Mouse (Mus musculus): ENCODE results near the gene Prkd2.

Gene Prkd2

DNA sequence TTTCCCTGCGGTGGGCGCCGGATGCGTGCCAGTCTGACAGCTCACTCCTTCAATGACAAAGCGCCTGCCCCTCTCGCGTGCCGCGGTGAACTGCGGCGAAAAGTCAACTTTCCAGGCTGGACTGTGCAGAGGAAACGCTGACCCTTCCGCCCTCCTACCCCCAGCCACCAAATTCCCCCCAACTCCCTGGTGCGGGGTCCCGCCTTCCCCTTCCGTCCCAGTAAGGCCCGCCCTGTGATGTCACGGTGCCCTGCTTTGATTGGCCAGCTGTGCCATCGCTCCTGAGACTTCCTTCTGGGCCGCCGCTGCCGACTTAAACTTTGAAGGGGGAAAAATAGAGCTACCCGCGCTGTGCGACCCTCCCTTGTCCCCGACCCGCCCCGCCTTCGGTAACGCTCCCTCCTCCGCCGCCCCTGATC, at the start of gene Prkd2:
TSS of gene Prkd2 (plus strand) at position 258 of the 419 bp plus-strand sequence.
- DNase-seq (ENCODE audit: low spot score in 2 of 2) = peak; percentile 59 to 88

GRCm38 (mm10) chr7:16793010-16793725, 49.5 kb upstream of the Prkd2 start:
- DNase-seq (ENCODE audit: low spot score in 2 of 2) = no peak

GRCm38 (mm10) chr7:16794886-16795285, 47.8 kb upstream of the Prkd2 start:
- no peak for DNase-seq (ENCODE audit: low spot score in 2 of 2)

DNA sequence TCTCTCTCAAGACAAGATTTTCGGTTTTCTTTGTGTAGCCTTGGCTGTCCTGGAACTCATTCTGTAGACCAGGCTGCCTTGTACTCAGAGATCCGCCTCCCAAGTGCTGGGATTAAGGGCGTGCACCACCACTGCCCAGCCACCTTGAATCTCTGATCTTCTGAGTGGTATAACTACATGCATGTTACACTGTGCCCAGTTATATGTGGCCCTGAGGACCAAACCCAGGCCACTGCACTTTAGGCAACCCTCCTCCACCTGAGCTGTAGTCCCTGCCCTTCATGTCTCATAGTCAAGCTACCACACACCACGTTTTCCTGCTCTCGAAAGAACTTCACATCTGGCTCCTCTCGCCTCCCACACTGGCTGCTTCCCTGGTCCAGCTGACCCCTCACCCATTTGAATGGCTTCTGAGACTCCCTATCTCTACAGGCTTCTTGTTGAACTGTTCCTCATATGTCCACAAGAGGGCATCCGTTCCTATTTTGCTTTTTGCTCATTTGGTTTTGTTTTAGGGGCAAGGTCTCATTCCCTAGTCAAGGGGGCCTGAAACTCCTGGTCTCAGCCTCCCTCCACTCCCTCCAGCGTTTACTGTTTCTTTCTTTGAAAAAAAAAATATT, 38.2 kb upstream of the Prkd2 start:
- no peak for DNase-seq (ENCODE audit: low spot score in 2 of 2)

GRCm38 (mm10) chr7:16807936-16808335, 34.8 kb upstream of the Prkd2 start:
- DNase-seq (ENCODE audit: low spot score in 2 of 2) = no peak

GRCm38 (mm10) chr7:16808647-16809046, 34.1 kb upstream of the Prkd2 start:
- DNase-seq (ENCODE audit: low spot score in 2 of 2) = no peak

GRCm38 (mm10) chr7:16809739-16810138, 33.0 kb upstream of the Prkd2 start:
- DNase-seq (ENCODE audit: low spot score in 2 of 2) = peak in 1 of 2 experiments; percentile 88

- DNase-seq (ENCODE audit: low spot score in 2 of 2) = no peak
Measured at GRCm38 (mm10) chr7:16810399-16810919, 32.2 kb upstream of the Prkd2 start.

- peak in 1 of 2 experiments; percentile 66 for DNase-seq (ENCODE audit: low spot score in 2 of 2)
Measured at GRCm38 (mm10) chr7:16810920-16811648, 31.6 kb upstream of the Prkd2 start.

- DNase-seq (ENCODE audit: low spot score in 2 of 2) = no peak
Measured at GRCm38 (mm10) chr7:16811649-16812070, 31.0 kb upstream of the Prkd2 start.

DNA sequence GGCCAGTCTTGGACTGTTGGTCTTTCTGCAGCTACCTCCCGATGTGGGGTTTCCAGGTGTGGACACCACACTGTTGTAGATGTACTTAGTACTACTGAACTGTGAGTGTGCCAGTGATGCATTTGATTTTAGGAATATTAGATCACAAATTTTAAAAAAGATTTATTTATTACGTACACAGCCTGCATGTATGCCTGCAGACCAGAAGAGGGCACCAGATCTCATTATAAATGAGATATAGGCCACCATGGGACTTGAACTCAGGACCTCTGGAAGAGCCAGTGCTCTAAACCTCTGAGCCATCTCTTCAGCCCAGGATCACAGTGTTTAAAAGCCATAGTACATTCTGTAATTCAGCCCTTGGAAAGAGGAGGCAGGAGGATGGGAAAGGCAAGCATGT, 30.2 kb upstream of the Prkd2 start:
- no peak for DNase-seq (ENCODE audit: low spot score in 2 of 2)

- DNase-seq (ENCODE audit: low spot score in 2 of 2) = peak in 1 of 2 experiments; percentile 74
Measured at GRCm38 (mm10) chr7:16815351-16815941, 27.3 kb upstream of the Prkd2 start, which contains the start of gene Strn4. TSS of gene Strn4 (plus strand) at chr7:16815889.

DNA sequence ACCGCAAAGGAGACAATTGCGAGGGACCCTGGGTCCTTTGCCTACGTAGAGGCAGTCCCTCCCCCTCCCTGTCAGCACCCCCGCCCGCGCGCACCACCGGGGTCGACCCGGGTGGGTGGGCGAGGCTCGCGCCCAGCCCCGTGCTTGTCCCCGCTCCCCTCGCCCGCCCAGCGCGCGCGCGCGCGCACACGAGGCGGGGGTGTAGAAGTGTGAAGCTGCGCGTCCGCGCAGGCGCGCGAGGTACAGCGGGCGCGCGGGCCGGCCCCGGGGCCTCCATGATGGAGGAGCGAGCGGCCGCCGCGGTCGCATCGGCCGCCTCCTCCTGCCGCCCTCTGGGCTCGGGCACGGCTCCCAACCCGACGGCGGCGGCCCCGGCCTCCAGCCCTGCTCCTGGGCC, 26.6 kb upstream of the Prkd2 start:
- peak in 1 of 2 experiments; percentile 62 for DNase-seq (ENCODE audit: low spot score in 2 of 2)

DNA sequence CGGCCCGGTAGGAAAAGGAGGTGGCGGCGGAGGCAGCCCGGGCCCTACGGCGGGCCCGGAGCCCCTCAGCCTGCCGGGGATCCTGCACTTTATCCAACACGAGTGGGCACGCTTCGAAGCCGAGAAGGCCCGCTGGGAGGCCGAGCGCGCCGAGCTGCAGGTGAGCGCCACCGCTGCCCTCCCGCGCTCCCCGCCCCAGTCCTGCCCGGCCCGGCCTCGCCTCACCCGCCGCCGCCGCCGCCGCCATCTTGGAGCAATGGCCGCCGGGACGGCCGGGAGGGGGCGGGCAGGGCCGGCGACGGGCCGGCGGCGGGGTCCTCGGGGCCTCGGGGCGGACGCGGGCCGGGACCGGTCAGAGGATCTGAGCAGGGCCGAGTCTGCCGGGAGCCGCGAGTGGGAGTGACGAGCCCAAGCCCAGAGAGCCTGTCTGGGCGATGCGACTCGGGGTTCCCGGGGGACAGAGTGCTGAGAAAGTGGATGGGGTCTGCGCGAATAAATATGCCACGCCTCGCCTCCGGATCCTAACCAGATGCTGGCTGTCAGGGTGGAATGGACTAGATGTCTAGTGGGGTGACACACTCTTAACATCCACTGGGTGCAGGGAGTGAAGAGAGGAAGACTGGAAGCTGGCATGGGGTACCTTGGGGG, 26.1 kb upstream of the Prkd2 start, which contains the start of gene Fkrp:
TSS of gene Fkrp (minus strand) at position 258 of the 648 bp plus-strand sequence.
- DNase-seq (ENCODE audit: low spot score in 2 of 2) = no peak

GRCm38 (mm10) chr7:16817693-16818092, 25.0 kb upstream of the Prkd2 start:
- peak; percentile 78 to 82 for DNase-seq (ENCODE audit: low spot score in 2 of 2)

- no peak for DNase-seq (ENCODE audit: low spot score in 2 of 2)
Measured at GRCm38 (mm10) chr7:16819794-16820193, 22.9 kb upstream of the Prkd2 start.

DNA sequence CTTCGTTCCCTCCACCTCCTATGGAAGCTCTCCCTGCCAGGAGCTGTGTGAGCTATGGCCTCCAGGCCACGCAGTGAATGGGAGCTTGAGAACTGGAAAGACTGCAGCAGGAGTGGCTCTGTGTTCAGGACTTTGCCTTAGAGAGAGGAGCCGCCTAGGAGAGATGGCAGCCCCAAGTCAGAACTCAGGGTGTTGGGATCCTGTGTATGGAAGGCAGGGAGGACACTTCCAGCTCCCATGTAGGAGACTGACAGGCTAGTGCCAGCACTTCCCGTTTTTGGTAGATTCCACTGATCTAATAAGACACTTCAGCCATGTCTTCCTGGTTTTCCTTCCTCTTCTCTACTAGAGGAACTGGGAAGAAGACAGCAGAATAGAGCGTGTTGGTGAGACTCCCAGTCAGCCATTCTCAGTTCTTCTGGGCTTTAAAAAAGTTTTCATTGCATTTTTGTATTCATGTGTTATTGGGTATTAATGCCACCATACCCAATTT, 22.4 kb upstream of the Prkd2 start:
- no peak for DNase-seq (ENCODE audit: low spot score in 2 of 2)

GRCm38 (mm10) chr7:16821091-16821490, 21.6 kb upstream of the Prkd2 start:
- no peak for DNase-seq (ENCODE audit: low spot score in 2 of 2)

DNA sequence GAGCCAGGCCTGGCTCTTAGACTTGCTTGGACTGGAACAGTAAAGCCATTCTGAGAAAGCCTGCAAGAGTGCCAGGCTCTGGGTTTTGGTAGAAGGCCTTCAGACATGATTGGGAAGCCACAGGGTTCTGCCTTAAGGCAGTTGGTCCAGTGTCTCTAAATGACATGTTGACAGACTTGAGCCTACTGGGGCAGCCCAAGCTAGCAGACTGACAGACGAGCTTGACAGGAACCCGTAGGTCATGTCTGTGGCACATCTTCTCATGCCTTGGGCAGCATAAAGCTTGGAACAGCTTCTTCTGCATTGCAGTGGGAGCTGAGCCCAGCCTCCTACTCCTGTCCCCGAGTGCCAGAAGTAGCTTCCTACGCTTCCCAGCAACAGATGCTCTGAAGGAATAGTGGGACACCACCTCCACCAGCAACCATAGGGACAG, 21.0 kb upstream of the Prkd2 start:
- DNase-seq (ENCODE audit: low spot score in 2 of 2) = peak in 1 of 2 experiments; percentile 86

GRCm38 (mm10) chr7:16823734-16824133, 19.0 kb upstream of the Prkd2 start:
- peak in 1 of 2 experiments; percentile 91 for DNase-seq (ENCODE audit: low spot score in 2 of 2)

DNA sequence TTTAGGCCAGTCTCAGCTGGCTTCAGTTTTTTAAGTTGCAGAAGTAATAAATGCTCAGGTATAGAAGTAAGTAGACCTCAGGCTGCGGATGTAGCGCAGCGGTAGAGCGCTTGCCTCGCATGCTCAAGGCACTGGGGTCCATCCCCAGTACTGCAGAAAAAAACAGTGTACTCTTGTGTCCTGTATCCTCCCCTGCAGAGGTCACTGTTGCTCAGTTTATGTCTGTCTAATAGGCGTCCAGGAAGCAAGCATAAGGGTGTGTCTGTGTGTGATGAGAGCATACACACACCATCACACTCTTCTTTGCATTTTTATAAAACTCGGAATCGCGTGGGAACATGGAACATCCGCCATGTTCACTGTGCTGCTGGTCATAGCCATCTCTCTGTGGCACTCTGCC, 16.9 kb upstream of the Prkd2 start:
- DNase-seq (ENCODE audit: low spot score in 2 of 2) = no peak
